In the genomic region with DNA sequence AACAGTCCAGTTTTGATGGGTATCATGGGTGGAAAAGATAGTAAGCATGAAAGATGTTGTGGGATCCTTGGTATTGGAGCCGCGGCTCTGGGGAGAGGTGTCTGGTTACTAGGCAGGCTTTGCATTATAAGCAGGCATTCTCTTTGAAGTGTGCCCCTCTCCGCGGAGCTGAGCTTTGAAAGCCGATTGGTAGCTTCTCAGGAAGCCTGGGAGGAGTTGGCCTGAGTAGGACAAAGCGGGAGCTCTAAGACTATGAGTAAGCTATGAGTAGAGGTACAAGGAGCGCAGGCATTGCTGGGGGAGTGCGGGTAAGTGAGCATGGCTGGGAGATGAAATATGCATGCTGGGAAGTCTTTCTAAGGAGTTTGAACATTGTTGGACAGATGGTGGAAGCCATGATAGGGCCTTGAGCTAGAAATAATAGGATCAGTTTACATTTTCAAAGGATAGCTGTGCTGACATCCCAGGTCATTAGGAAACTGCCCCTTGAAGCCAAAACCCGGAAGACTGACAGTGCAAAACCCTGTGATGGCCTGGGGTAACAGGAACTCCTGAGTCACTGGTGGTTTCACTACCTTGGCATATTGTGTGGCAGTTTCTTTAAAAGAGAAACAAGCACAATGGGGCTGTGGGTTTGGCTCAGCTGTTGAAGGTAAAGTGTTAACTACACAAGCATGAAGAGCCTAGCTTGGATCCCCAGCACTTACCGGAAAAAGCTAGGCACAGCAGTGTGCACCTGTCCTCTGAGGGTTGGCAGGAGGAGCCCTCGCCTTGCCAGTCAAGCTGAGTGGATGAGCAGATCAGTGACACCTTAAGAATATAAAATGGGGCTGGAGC, we compare ENCODE assay signal across 8 mouse cellular contexts. TPM values are rescaled to one million over a fixed set of nuclear protein-coding genes. Genes with fewer than 3 reads are reported as not detected.
DNase-seq lines count a peak whose midpoint lies in the region; ATAC-seq lines count a peak whose summit lies in the region.

No protein-coding gene starts in this region.

- ATAC-seq in embryonic facial prominence, embryonic 14.5 days (ENCODE audit: low read depth): peak; percentile 66; the same call in 1 of the 2 replicates
- ATAC-seq in limb, embryonic 13.5 days (ENCODE audit: low FRiP score, low read depth): no peak

- H3K4me3 ChIP-seq in embryonic facial prominence, embryonic 14.5 days (ENCODE audit: low read depth, low read length): peak overlapping the region; percentile 7; the same call in 1 of the 2 replicates
- peak overlapping the region; percentile 20 for H3K4me3 ChIP-seq in limb, embryonic 13.5 days

- 19% methylated on average over 11 of the region's 11 CpGs for WGBS in embryonic facial prominence, embryonic 14.5 days
- 19% methylated on average over 11 of the region's 11 CpGs for WGBS in limb, embryonic 13.5 days

- no peaks in the 10 kb centered on the region for H3K9me3 ChIP-seq in embryonic facial prominence, embryonic 14.5 days (ENCODE audit: control insufficient read depth, low read length)
- H3K9me3 ChIP-seq in limb, embryonic 13.5 days: no peaks in the 10 kb centered on the region

- intact Hi-C loops in heart, postnatal 36 days (cut with DNase I): no loop called here

- no peak overlapping the region for H3K27ac ChIP-seq in embryonic facial prominence, embryonic 14.5 days (replicated peaks; ENCODE audit: low read depth, low read length)
- H3K27ac ChIP-seq in limb, embryonic 13.5 days: no peak overlapping the region

- H3K9ac ChIP-seq in embryonic facial prominence, embryonic 14.5 days (ENCODE audit: low read depth, low read length): no peak overlapping the region
- no peak overlapping the region for H3K9ac ChIP-seq in limb, embryonic 13.5 days

- H3K36me3 ChIP-seq in embryonic facial prominence, embryonic 14.5 days (ENCODE audit: control insufficient read depth, insufficient read depth, low read length): no peaks in the 10 kb centered on the region
- peaks cover 12% of the 10 kb centered on the region for H3K36me3 ChIP-seq in limb, embryonic 13.5 days

- peak; percentile 68 for DNase-seq in heart, adult 11 months
- no peak for DNase-seq in heart, postnatal 36 days
- DNase-seq in 416B (ENCODE audit: low read depth): peak; percentile 95
- peak; percentile 86 for DNase-seq in embryonic facial prominence, embryonic 14.5 days (ENCODE audit: low spot score)
- peak; percentile 10 for DNase-seq in naive thymus-derived CD4-positive, alpha-beta T cell, adult 2 months (ENCODE audit: low read depth)
- DNase-seq in gastrocnemius, postnatal 4 days (ENCODE audit: low spot score in 2 of 2): no peak
- no peak for DNase-seq in layer of hippocampus, adult 8-10 months (ENCODE audit: low spot score in 2 of 2)

- peaks cover 9% of the 10 kb centered on the region; the same call in 1 of the 2 replicates for H3K4me1 ChIP-seq in embryonic facial prominence, embryonic 14.5 days (ENCODE audit: control insufficient read depth, insufficient read depth, low read length)
- H3K4me1 ChIP-seq in limb, embryonic 13.5 days: peaks cover 14% of the 10 kb centered on the region

- H3K27me3 ChIP-seq in embryonic facial prominence, embryonic 14.5 days (replicated peaks; ENCODE audit: control insufficient read depth, insufficient read depth, low read length): no peaks in the 10 kb centered on the region
- H3K27me3 ChIP-seq in limb, embryonic 13.5 days: no peaks in the 10 kb centered on the region

- peak overlapping the region; percentile 47 for H3K4me2 ChIP-seq in embryonic facial prominence, embryonic 14.5 days (ENCODE audit: low read depth, low read length)
- peak overlapping the region; percentile 52 for H3K4me2 ChIP-seq in limb, embryonic 13.5 days (replicated peaks)

RNA-seq across cellular contexts. Expression of a gene that starts 2.5 kb away (rescaled TPM):
- 1 to 10 TPM; 4.2 to 5.2 TPM for total RNA-seq in heart, postnatal 36 days (2021)
- polyA plus RNA-seq in embryonic facial prominence, embryonic 14.5 days (2014; fragmentation: Nextera tagmentation; extraction: Ambion mirVana): 6.5 and 8.1 TPM in 2 replicates
- 6.9 and 8.3 TPM in 2 replicates for polyA plus RNA-seq in limb, embryonic 13.5 days (2015; fragmentation: Nextera tagmentation; extraction: Ambion mirVana)
- total RNA-seq in gastrocnemius, postnatal 4 days (2021): 1 to 10 TPM; 3.9 to 4.7 TPM
- 10 to 100 TPM in 2 of 4 experiments, 1 to 10 TPM in 2; 6.1 to 10.5 (median 9.0) TPM for total RNA-seq in layer of hippocampus, adult 8-10 months (2022)

RNA-seq across cellular contexts. Expression of a gene that starts 58.7 kb away (rescaled TPM):
- total RNA-seq in heart, postnatal 36 days (2021): 10 to 100 TPM; 20.0 to 26.6 TPM
- 36.9 and 43.3 TPM in 2 replicates for polyA plus RNA-seq in embryonic facial prominence, embryonic 14.5 days (2014; fragmentation: Nextera tagmentation; extraction: Ambion mirVana)
- 50.8 and 54.9 TPM in 2 replicates for polyA plus RNA-seq in limb, embryonic 13.5 days (2015; fragmentation: Nextera tagmentation; extraction: Ambion mirVana)
- total RNA-seq in gastrocnemius, postnatal 4 days (2021): 10 to 100 TPM; 38.4 to 40.1 TPM
- total RNA-seq in layer of hippocampus, adult 8-10 months (2022): 100 to 1,000 TPM in 3 of 4 experiments, 10 to 100 TPM in 1; 95.9 to 121 (median 112) TPM

Comparison
In these comparisons a context has a peak if more than half of its experiments do, and no peak if none do; other contexts are left out.
1. DNase-seq: peak in heart, adult 11 months (single experiment), 416B (single experiment), embryonic facial prominence, embryonic 14.5 days (single experiment) and naive thymus-derived CD4-positive, alpha-beta T cell, adult 2 months (single experiment); none in heart, postnatal 36 days (0 of 2), gastrocnemius, postnatal 4 days (0 of 2) and layer of hippocampus, adult 8-10 months (0 of 2).